Mouse (Mus musculus): ENCODE data around the gene Tmem63b. TPM values are rescaled to one million over a fixed set of nuclear protein-coding genes. Genes with fewer than 3 reads are reported as not detected.

The Tmem63b gene
- polyA plus RNA-seq (2015; fragmentation: Nextera tagmentation; extraction: Ambion mirVana) = 40.9 and 45.0 TPM in 2 replicates

DNA sequence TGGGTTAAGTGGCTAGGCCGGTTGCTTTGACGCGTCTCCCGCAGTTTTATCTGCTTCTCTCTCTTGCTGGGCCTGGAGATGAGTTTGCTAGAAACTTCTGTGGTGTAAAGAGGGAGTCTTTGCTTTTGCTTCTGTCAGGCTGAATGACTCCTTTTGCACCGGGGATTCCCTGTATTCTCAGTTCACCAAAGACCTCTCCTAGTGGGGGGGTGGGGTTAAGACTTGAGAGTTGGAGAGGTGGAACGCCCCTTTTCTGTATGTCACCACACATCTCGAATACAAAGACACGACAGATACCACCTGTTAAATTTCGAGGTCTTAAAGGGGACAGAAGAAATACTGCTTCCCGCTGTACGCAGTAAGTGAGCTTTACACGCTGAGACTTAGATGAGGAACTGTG is at the start of gene Tmem63b:
TSS of gene Tmem63b (minus strand) at position 190 of the 400 bp plus-strand sequence.
- H3K4me3 ChIP-seq (ENCODE audit: low read depth, low read length) = peak within 1 kb of the TSS; percentile 93
- H3K4me2 ChIP-seq (replicated peaks; ENCODE audit: low read depth) = peak within 1 kb of the TSS; percentile 88
- no peak for ATAC-seq (ENCODE audit: low FRiP score, low TSS enrichment)
- H3K36me3 ChIP-seq (ENCODE audit: control insufficient read depth, insufficient read depth, low read length) = no peaks in the 10 kb centered on the region
- no peak for TF ChIP-seq CTCF (IDR thresholded peaks at IDR 0.05; ENCODE audit: low read depth)
- no peak for TF ChIP-seq EP300 (optimal IDR thresholded peaks at IDR 0.05)
- peak within 1 kb of the TSS; percentile 90 for H3K27ac ChIP-seq (replicated peaks)
- no peaks in the 10 kb centered on the region for H3K9me3 ChIP-seq (ENCODE audit: control insufficient read depth, low read length)
- no peaks in the 10 kb centered on the region for H3K27me3 ChIP-seq (ENCODE audit: control insufficient read depth, insufficient read depth, low read length)
- 2% methylated on average over 12 of the region's 12 CpGs for WGBS
- peak within 1 kb of the TSS; percentile 91 for H3K9ac ChIP-seq (ENCODE audit: low read length)
- DNase-seq (ENCODE audit: low spot score) = no peak
- H3K4me1 ChIP-seq (replicated peaks; ENCODE audit: control insufficient read depth, insufficient read depth) = peaks cover 4% of the 10 kb centered on the region; the same call in 1 of the 2 replicates

DNA sequence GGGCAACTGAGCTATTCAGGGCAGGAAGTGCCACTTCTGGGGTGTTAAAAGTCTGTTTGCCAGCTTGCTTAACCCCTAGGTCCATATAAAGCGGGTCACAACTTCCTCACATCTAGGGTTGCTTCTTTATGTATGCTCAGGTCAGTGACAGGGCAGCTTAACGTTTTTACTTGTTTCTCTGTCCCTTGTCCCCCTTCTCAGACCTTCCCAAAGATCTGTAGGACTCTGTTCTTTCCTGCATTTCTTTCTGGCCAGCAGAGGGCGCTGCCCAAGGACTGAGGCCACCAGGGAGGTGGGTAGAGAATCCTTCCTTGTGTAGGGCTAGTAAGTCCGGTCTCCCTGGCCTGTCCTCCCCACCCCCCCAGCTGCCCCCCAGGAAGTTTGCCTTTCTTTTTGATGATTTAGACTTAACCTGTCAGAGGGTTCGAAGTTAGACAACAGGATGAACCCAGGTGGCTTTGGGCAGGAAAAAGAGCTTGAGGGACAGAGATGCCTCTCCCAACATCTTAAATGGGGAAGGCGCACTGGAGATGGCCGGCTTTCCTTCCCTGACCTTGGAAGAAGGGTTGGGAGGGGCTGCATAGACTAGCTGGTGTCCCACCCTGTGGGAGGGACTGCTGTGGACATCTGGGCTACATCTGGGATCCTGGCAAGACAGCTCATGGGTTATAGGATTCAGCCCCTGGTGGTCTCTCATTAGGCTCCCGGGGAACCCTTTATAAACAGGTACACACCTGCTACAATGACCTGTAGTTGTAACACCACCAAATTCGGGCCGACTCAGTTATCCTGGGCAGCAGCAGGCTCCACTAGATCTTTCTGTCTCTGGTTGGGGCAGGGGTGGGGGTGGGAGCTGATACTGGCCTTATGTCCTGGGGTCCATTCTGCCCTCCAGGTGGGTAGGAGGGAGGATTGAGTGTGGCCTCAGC is 48.9 kb upstream of the Tmem63b start:
- Histone ChIP-seq H3K27ac (replicated peaks) (peak overlapping the region; percentile 56), H3K4me1 (replicated peaks; ENCODE audit: control insufficient read depth, insufficient read depth) (peaks cover 4% of the 10 kb centered on the region), H3K9ac (ENCODE audit: low read length) (no peak overlapping the region), H3K4me3 (ENCODE audit: low read depth, low read length) (peak overlapping the region; percentile 52), H3K36me3 (ENCODE audit: control insufficient read depth, insufficient read depth, low read length) (no peaks in the 10 kb centered on the region), H3K27me3 (ENCODE audit: control insufficient read depth, insufficient read depth, low read length) (no peaks in the 10 kb centered on the region), H3K9me3 (ENCODE audit: control insufficient read depth, low read length) (no peaks in the 10 kb centered on the region), H3K4me2 (replicated peaks; ENCODE audit: low read depth) (peak overlapping the region; percentile 83)
- 8% methylated on average over 9 of the region's 10 CpGs for WGBS
- ATAC-seq (ENCODE audit: low FRiP score, low TSS enrichment) (peak; percentile 53), DNase-seq (ENCODE audit: low spot score) (peak; percentile 85)
- TF ChIP-seq EP300 (optimal IDR thresholded peaks at IDR 0.05) (no peak), CTCF (IDR thresholded peaks at IDR 0.05; ENCODE audit: low read depth) (peak; percentile 96)

DNA sequence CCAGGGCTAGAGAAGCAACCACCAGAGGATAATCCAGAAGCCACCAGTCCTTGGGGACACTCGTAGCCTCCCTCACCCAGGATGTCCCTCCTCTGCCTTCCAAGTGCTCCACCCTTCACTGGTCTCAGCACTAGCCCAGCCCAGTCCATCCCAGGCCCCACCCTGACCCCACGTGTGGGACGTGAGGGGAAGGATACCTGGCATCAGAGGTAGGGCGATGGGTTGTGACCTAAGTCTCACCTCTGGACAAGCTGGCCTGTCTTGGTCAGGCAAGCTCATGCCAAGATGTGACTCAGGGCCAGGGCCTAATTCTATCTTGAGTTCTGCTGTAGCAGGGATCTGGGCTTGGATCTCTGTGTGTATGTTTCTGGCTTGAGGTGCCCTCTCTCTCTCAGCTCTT is 48.2 kb upstream of the Tmem63b start:
- H3K27ac ChIP-seq (replicated peaks) = peak overlapping the region; percentile 56
- H3K4me3 ChIP-seq (ENCODE audit: low read depth, low read length) = no peak overlapping the region
- H3K4me2 ChIP-seq (replicated peaks; ENCODE audit: low read depth) = no peak overlapping the region
- WGBS = 77% methylated on average over 4 of the region's 4 CpGs
- TF ChIP-seq CTCF (IDR thresholded peaks at IDR 0.05; ENCODE audit: low read depth) = no peak
- TF ChIP-seq EP300 (optimal IDR thresholded peaks at IDR 0.05) = no peak
- no peak overlapping the region for H3K9ac ChIP-seq (ENCODE audit: low read length)
- H3K9me3 ChIP-seq (ENCODE audit: control insufficient read depth, low read length) = no peaks in the 10 kb centered on the region
- DNase-seq (ENCODE audit: low spot score) (no peak), ATAC-seq (ENCODE audit: low FRiP score, low TSS enrichment) (no peak)
- H3K27me3 ChIP-seq (ENCODE audit: control insufficient read depth, insufficient read depth, low read length) = no peaks in the 10 kb centered on the region
- H3K4me1 ChIP-seq (replicated peaks; ENCODE audit: control insufficient read depth, insufficient read depth) = peaks cover 4% of the 10 kb centered on the region
- no peaks in the 10 kb centered on the region for H3K36me3 ChIP-seq (ENCODE audit: control insufficient read depth, insufficient read depth, low read length)

DNA sequence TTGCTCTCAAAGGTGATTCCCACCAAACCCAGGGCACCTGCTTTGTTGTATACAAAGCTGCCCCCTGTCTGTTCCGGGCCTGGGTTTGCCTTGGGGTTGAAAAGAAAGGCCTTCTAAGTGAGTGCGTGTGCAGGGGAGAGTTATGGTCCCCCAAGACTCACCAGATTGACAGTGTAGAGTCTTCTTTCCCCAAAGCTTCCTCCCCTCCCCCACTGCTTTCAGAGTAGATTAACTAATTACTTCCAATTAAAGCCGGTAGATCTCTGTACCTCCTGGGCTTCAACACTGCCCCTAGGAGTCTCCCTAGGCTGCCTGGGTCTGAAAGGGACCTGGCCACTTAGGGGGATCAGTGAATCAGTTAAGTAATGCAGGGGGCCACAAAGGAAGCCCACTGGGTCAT is 47.6 kb upstream of the Tmem63b start:
- H3K27ac ChIP-seq (replicated peaks) = no peak overlapping the region
- no peaks in the 10 kb centered on the region for H3K27me3 ChIP-seq (ENCODE audit: control insufficient read depth, insufficient read depth, low read length)
- H3K4me2 ChIP-seq (replicated peaks; ENCODE audit: low read depth) = peak overlapping the region; percentile 68
- DNase-seq (ENCODE audit: low spot score) = no peak
- TF ChIP-seq EP300 (optimal IDR thresholded peaks at IDR 0.05) (no peak), CTCF (IDR thresholded peaks at IDR 0.05; ENCODE audit: low read depth) (no peak)
- H3K36me3 ChIP-seq (ENCODE audit: control insufficient read depth, insufficient read depth, low read length) = no peaks in the 10 kb centered on the region
- H3K9ac ChIP-seq (ENCODE audit: low read length) = peak overlapping the region; percentile 57; the same call in 1 of the 2 replicates
- no peaks in the 10 kb centered on the region for H3K9me3 ChIP-seq (ENCODE audit: control insufficient read depth, low read length)
- H3K4me1 ChIP-seq (replicated peaks; ENCODE audit: control insufficient read depth, insufficient read depth) = peaks cover 4% of the 10 kb centered on the region
- no peak overlapping the region; the same call in 1 of the 2 replicates for H3K4me3 ChIP-seq (ENCODE audit: low read depth, low read length)
- ATAC-seq (ENCODE audit: low FRiP score, low TSS enrichment) = no peak
- WGBS = 42% methylated on average over 3 of the region's 3 CpGs

DNA sequence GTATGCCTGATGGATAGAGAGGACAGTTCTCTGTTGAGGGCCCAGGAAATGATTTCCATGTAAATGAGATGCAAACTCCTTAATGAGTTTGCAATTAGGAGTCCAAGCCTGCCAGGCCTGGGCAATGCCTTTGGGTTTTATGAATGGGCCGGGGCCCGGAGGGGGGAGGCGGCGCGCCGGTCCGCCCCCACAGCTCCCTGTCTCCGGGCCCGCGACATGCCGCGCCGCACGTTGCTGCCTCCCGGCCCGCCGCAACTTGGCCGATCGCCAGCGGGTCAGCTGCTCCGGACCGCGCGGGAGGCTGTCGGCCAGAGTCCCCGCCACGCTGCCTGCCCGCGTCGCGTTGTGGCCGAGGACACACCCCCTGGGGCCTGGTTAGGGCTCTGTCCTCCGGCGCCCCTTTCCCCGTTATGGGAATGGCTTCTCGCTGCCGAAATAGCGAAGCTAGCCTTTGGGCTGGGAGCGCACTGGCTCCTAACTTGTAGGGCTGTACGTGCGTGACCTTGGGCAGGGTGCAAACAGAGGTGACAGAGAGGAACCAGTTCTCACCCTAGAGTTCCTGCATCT is 47.1 kb upstream of the Tmem63b start, which contains the start of gene 1600014C23Rik:
TSS of gene 1600014C23Rik (minus strand) at position 110 of the 567 bp plus-strand sequence.
- DNase-seq (ENCODE audit: low spot score) (peak; percentile 70), ATAC-seq (ENCODE audit: low FRiP score, low TSS enrichment) (no peak)
- TF ChIP-seq EP300 (optimal IDR thresholded peaks at IDR 0.05) = no peak
- TF ChIP-seq CTCF (IDR thresholded peaks at IDR 0.05; ENCODE audit: low read depth) = no peak
- no peaks in the 10 kb centered on the region for H3K36me3 ChIP-seq (ENCODE audit: control insufficient read depth, insufficient read depth, low read length)
- H3K27ac ChIP-seq (replicated peaks) = no peak within 1 kb of the TSS
- peak within 1 kb of the TSS; percentile 68 for H3K4me2 ChIP-seq (replicated peaks; ENCODE audit: low read depth)
- peak within 1 kb of the TSS; percentile 57 for H3K9ac ChIP-seq (ENCODE audit: low read length)
- no peaks in the 10 kb centered on the region for H3K27me3 ChIP-seq (ENCODE audit: control insufficient read depth, insufficient read depth, low read length)
- WGBS = 3% methylated on average over 35 of the region's 41 CpGs
- H3K9me3 ChIP-seq (ENCODE audit: control insufficient read depth, low read length) = no peaks in the 10 kb centered on the region
- H3K4me1 ChIP-seq (replicated peaks; ENCODE audit: control insufficient read depth, insufficient read depth) = peaks cover 4% of the 10 kb centered on the region
- peak within 1 kb of the TSS; percentile 33 for H3K4me3 ChIP-seq (ENCODE audit: low read depth, low read length)

Data from stomach, postnatal 0 days (tissue).